Mouse (Mus musculus): ENCODE measurements around the gene Uqcrc1.

The Uqcrc1 gene

DNA sequence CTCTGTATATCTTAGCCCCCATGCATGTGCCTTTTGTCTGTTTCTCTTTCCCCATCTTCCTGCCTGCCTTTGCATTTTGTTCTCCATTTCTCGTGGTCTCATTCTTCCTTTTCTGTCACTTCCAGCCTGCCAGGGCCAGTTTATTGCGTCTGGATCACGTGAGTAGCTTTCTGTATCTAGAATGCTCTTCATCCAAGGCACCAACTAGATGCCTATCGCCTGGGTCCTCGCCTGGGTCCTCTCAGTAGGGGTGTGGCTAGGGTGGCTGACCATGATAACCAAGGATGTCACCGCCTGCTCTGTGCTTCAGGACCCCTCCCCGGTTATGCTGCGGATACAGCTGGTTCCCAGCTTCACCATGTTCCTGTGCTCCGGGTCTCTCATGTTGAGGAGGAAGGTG lies 46.8 kb downstream of the Uqcrc1 start:
- intact Hi-C loops (cut with DNase I) = no loop called here

DNA sequence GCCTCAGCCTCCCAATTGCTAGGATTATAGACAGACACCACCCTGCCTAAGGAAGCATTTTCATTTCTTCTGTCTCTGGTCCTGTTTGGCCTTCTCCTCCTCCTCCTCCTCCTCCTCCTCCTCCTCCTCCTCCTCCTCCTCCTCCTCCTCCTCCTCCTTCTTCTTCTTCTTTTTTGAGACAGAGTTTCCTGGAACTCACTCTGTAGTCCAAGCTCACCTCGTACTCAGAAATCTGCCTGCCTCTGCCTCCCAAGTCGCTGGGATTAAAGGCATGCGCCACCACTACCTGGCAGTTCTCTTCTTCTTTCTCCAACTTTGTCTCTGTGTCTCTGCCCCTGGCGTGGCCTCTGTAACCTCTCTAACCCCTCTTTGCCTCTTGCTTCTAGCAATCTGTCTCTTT lies 49.3 kb downstream of the Uqcrc1 start, which contains the start of gene Ucn2:
Ucn2 (plus strand) TSS at position 301 of the 400 bp plus-strand sequence.
- intact Hi-C loops (cut with DNase I) = no loop called here

DNA sequence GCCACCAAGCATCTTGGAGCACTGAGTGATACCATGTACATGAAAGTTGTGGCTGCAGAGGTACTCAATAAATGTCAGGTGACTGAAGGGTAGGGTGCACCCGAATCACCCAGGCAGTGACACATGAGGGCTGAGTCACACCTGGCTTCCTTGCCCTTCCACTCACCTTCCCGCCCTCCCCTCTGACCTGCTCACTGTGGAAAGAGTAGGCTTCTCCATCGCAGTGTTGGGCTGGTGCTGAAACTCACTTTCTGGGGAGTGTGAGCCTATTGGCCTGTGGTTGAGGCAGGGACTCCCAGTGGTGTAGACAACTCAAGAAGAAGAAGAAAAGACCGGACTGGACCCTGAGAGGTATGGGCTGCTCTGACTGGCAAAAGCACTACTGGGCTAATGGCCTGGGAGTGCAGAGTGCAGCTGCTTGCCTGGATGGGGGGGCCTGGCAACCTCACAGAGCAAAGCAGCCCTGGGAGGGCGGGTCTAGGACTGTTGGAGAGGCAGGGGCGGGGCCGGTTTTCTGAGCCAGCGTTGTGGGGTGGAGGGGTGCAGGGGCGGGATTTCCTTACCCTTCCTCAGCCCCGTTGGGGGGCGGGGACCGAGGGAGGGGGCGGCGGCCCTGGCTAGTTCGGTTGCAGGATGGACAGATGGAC lies 51.4 kb downstream of the Uqcrc1 start:
- intact Hi-C loops (cut with DNase I) = no loop called here

DNA sequence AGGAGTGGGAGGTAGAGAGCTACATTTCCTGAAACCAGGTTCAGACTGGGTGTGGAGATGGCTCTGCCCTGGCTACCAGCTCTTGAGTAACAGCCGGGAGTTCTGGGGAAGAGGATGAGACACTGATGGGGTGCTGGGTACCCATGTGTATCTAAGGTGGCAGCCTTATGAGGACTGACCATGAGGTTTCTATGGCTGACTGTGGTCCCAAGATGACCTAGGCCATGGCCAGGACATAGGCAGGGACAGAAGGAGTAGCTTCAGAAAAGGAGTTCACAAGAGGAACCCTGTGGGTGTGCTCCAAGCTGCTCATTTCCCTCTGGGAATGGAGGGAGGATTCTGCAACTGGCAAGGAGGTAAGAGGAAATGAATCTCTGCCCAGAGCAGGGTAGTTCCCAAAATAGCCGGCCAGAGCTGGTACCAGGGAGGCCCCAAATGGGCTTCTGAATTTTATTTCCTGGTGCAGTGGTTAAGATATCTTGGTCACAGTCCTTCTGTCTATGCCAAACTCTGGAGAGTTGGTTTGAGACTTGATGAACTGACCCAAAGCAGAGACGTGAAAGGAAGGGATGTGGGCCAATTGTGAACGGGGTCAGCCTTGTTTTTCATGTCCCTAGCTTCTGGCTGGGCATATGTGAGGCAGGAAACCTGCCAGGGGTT lies 53.5 kb downstream of the Uqcrc1 start:
- intact Hi-C loops (cut with DNase I) = no loop called here

DNA sequence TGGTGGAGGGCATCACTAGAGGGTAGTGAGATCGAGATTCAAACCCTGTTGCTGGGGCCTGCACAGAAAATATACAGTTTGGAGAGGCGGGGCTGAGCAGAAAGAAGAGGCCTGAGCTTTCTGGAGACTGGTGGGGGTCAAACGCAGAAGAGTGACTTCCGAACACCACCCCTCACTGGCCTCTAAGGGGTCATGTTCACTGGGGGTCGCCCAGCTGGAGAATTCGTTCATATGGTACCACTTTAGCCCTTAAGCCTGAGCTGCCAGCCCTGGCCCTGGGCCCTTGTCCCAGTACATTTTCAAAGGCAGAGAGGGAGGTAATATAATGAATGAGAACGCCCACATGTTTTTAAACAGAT lies 54.0 kb downstream of the Uqcrc1 start:
- intact Hi-C loops (cut with DNase I) = no loop called here

DNA sequence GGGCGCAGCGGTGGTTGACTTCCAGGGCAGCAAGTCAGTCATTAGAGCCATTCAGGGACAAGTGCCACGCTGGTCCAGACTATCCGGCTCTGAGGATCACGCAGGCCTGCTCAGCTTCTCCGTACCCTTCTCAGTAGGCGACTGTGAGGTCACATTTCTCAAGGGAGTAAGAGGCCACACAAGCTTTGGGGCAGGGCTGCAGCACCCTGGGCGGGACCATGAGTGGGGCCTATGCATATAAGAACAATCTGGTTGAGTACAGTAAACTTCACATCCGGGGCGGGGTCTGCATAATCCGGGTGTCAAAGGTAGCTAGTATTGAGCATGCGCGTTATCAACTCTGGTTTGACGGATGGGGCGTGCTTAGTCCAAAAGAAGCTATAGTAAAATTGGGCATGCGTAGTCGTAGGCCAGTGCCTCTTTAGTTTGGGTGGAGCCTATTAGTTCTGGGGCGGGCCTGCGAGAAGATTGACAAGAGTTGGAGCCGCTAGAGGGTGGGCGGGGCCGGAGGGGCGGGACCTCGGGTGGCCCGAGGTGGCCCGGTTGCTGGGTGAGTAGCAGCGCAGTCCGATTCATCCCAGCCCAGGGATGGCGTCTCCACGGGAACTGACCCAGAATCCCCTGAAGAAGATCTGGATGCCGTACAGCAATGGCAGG lies 55.1 kb downstream of the Uqcrc1 start, which contains the start of gene Pfkfb4:
Pfkfb4 (plus strand) TSS at position 351 of the 657 bp plus-strand sequence.
- intact Hi-C loops (cut with DNase I) = no loop called here

DNA sequence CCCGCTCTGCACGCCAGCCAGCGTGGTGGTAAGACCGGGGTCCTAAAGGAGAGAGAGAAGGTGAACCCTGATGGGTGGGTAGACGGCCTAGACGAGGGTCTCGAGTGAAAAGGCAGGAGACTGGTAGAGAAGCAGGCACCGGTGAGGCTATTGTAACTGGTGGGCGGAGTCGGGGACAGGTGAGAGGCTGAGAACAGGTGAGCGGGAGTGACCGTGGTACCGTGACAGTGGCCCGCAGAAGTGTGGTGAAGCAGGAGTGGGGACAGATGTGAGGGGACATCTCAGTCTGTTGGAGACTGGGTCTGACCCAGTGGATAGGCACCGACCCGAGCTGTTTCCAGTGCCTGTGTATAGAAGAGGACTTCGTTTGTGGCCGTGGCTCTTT lies 55.6 kb downstream of the Uqcrc1 start:
- intact Hi-C loops (cut with DNase I) = no loop called here

DNA sequence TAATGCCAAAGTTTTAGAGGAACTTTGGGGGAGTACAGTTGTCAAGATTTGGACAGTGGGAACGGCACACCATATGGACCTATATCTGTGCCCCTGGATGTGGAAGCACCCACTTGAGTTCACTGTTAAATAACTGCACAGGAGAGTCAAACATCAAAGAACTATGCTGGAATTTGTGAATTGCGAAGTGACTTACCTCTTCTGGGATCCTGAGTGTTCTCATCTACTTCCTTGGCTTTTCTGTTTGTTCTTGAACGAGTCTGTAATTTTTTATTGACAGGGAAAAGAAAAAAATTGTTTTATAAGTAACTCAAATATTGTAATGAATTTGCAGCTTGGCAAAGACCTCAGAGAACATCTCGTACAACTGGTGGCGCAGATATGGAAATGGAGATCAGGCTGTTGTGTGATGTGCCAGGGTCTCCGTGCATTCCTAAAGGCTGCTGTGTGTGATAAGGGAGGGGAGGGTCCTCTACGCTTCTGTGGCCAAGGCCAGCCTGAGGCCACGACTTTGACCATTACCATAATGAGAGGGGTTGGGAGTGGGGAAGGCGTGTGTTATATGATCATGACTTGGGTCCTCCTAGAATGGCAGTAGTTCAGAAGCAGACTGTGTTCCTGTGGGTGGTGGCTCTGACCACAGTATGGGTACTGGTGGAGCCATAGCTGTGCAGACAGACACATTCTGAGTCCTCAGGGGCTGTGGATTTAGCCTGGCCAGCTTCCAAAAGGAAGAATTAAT lies 56.4 kb downstream of the Uqcrc1 start:
- intact Hi-C loops (cut with DNase I) = no loop called here

DNA sequence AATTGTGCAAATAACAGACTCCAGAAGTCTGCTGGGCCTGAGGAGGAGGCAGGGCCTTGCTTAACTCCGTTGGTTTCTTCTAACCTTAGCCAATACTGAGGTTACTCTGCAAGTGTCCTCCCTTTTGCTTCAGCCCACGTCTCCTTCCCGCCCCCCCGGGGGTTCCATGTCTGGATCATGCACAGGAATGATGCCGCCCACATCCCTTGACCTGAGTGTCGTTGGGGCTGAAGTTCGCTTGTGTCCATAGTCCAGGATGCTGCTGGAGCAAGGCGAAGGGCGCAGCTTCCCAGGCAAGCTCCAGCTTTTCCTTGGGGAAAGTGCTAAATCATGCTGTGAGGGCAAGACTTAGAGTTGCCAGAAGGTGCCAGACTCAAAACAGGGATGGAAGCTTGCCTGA lies 60.0 kb downstream of the Uqcrc1 start:
- intact Hi-C loops (cut with DNase I) = no loop called here

DNA sequence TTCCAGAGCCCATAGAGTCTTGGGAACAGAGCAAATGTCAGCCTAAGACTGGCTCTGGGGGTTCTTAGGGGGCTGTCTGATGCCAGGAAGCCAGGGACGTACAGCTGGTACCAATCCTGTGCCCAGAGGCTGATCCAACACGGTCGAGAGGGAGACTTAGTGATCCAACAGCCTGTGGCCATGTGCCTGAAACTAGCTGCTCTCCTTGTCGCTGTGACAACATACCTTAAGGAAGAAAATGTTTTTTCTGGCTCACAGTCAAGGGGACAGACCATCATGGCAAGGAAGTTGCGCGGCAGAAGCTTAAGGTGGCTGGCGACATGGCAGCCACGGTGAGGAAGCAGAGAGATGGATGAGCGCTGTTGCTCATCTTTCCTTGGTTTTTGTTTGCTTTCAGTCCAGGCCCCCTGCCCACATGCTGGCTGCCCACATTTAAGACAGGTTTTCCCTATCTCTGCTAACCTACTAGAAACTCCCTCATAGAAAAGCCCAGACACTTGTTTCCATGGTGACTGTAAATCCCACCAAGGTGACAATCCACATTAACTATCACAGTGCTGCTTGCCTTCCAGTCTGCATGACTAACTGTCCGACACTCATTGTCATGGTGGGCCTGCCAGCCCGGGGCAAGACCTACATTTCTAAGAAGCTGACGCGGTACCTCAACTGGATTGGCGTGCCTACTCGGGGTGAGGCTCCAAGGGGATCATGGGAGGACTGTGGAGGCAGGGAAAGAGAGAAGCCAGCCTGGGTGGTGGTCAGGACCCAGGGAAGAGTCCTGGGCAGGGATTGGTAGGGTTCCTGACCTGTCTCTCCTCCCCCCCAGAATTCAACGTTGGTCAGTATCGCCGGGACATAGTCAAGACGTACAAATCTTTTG lies 62.1 kb downstream of the Uqcrc1 start:
- intact Hi-C loops (cut with DNase I) = no loop called here

DNA sequence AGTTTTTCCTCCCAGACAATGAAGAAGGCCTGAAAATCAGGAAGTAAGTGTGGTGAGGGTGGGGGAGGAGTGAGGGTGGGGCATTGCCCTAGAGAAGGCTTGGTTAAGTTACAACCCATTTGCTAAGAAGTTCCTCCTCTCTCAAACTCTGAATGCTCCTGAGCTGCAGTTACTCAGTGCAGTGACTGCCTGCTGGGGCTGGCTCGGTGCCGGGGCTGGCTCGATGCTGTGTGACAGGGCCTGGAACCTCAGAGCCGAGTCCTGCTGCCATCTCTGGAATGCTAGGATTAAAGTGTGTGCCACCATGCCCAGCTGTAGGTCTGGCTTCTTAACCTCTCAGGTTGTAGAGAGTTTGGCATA lies 62.7 kb downstream of the Uqcrc1 start:
- intact Hi-C loops (cut with DNase I) = no loop called here

Small RNA genes lying within 50 kb of the gene (microRNA-seq; reads per million reads assigned to microRNA genes)
- 0 reads per million in 2 experiments for gene Mir711

All from adrenal gland (tissue).